Mouse (Mus musculus) right cerebral cortex, postnatal 14 days (tissue): ENCODE measurements around the gene Foxd2.

Experiments used
- DNase-seq: peaks from one replicate; pipeline ENCODE4 v3.0.0; 2022

Foxd2 gene

GRCm38 (mm10) chr4:114908829-114909601 lies at the start of gene Foxd2:
Foxd2 (minus strand) TSS chr4:114908873.
- peak; percentile 70 for DNase-seq

GRCm38 (mm10) chr4:114958231-114958630 lies 49.6 kb upstream of the Foxd2 start:
- DNase-seq: no peak

GRCm38 (mm10) chr4:114957403-114957802 lies 48.7 kb upstream of the Foxd2 start:
- DNase-seq: no peak

- no peak for DNase-seq
Measured at GRCm38 (mm10) chr4:114953172-114953571, 44.5 kb upstream of the Foxd2 start.

GRCm38 (mm10) chr4:114947852-114948481 lies 39.3 kb upstream of the Foxd2 start:
- DNase-seq: no peak

- DNase-seq: peak; percentile 84
Measured at GRCm38 (mm10) chr4:114947395-114947794, 38.7 kb upstream of the Foxd2 start.

- no peak for DNase-seq
Measured at GRCm38 (mm10) chr4:114946416-114946815, 37.7 kb upstream of the Foxd2 start.

GRCm38 (mm10) chr4:114945021-114945420 lies 36.3 kb upstream of the Foxd2 start:
- DNase-seq: no peak

- no peak for DNase-seq
Measured at GRCm38 (mm10) chr4:114942583-114942982, 33.9 kb upstream of the Foxd2 start.

GRCm38 (mm10) chr4:114942112-114942511 lies 33.4 kb upstream of the Foxd2 start:
- DNase-seq: no peak

GRCm38 (mm10) chr4:114941311-114941710 lies 32.6 kb upstream of the Foxd2 start:
- no peak for DNase-seq

- DNase-seq: no peak
Measured at GRCm38 (mm10) chr4:114938248-114938647, 29.6 kb upstream of the Foxd2 start.

GRCm38 (mm10) chr4:114937459-114938047 lies 28.9 kb upstream of the Foxd2 start:
- DNase-seq: no peak

- no peak for DNase-seq
Measured at GRCm38 (mm10) chr4:114934188-114934587, 25.5 kb upstream of the Foxd2 start.

- DNase-seq: no peak
Measured at GRCm38 (mm10) chr4:114932747-114933146, 24.1 kb upstream of the Foxd2 start.

GRCm38 (mm10) chr4:114929155-114929554 lies 20.5 kb upstream of the Foxd2 start:
- DNase-seq: no peak

GRCm38 (mm10) chr4:114925917-114926312 lies 17.2 kb upstream of the Foxd2 start, which contains the start of gene Foxe3:
Foxe3 (minus strand) TSS chr4:114926013.
- no peak for DNase-seq

GRCm38 (mm10) chr4:114924971-114925916 lies 16.6 kb upstream of the Foxd2 start:
- DNase-seq: no peak

GRCm38 (mm10) chr4:114917091-114917490 lies 8.4 kb upstream of the Foxd2 start:
- no peak for DNase-seq

- no peak for DNase-seq
Measured at GRCm38 (mm10) chr4:114916056-114916455, 7.4 kb upstream of the Foxd2 start.

GRCm38 (mm10) chr4:114913594-114913962 lies 4.9 kb upstream of the Foxd2 start:
- peak; percentile 57 for DNase-seq

- no peak for DNase-seq
Measured at GRCm38 (mm10) chr4:114912705-114913593, 4.3 kb upstream of the Foxd2 start.
